22 mouse cellular contexts compared by ENCODE assay signal in the genomic region with DNA sequence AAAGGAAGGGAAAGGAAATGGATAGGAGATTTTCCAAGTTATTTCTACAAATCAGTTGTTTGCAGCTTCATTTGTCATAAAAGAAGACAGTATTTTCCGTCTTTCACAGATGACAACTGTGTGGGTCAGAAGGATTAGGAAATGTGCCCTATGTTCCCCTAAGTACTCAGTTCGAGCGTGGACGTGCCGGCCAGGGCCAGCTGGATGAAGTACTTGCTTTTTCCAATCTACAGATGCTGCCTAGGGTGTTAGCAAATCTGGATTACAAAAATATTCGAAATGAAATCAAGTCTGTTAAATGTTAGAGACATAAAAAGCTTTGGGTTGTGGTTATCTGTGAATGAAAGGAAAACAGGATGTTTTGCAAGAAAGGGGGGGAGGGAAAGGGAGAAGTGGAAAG.
"Had no signal": no experiment of that assay in that cellular context is flagged by ENCODE, and none has a peak within 500 bp of the region (broad histone marks: within the 10 kb centered on the region; RNA-seq: fewer than 3 reads in every experiment).

No protein-coding gene starts in this region.

- H3K4me1 ChIP-seq: liver, embryonic 13.5 days; liver, embryonic 15.5 days had no signal

- H3K27me3 ChIP-seq: hindbrain, embryonic 13.5 days; hindbrain, embryonic 15.5 days; kidney, embryonic 15.5 days; limb, embryonic 12.5 days; liver, embryonic 13.5 days; liver, embryonic 15.5 days had no signal

- H3K27ac ChIP-seq: hindbrain, embryonic 13.5 days; hindbrain, embryonic 15.5 days; hindbrain, postnatal 0 days; kidney, embryonic 15.5 days; kidney, postnatal 0 days; limb, embryonic 12.5 days; liver, embryonic 13.5 days; liver, embryonic 15.5 days had no signal

- DNase-seq: forebrain, postnatal 0 days; gastrocnemius, postnatal 14 days; gastrocnemius, postnatal 36 days; kidney, adult 11 months; kidney, adult 2 months; kidney, adult 9 months; kidney, postnatal 14 days; kidney, postnatal 36 days; layer of hippocampus, adult 9-11 months; layer of hippocampus, postnatal 36 days; left cerebral cortex, postnatal 4 days; liver; liver, embryonic 13.5 days had no signal

- H3K4me2 ChIP-seq: hindbrain, embryonic 13.5 days; hindbrain, embryonic 15.5 days; kidney, embryonic 15.5 days; limb, embryonic 12.5 days; liver, embryonic 11.5 days; liver, embryonic 13.5 days; liver, embryonic 15.5 days had no signal

- H3K9me3 ChIP-seq: hindbrain, embryonic 13.5 days; hindbrain, embryonic 15.5 days; kidney, embryonic 15.5 days; limb, embryonic 12.5 days; liver, embryonic 13.5 days; liver, embryonic 15.5 days had no signal

- ATAC-seq: forebrain, postnatal 0 days; hindbrain, postnatal 0 days; intestine, embryonic 16.5 days had no signal

- H3K9ac ChIP-seq: forebrain, postnatal 0 days; hindbrain, embryonic 13.5 days; hindbrain, embryonic 15.5 days; kidney, embryonic 15.5 days; limb, embryonic 12.5 days; liver, embryonic 13.5 days; liver, embryonic 15.5 days had no signal

- H3K4me3 ChIP-seq: hindbrain, embryonic 13.5 days; hindbrain, embryonic 15.5 days; kidney, embryonic 15.5 days; limb, embryonic 12.5 days; liver, embryonic 13.5 days; liver, embryonic 15.5 days had no signal

- H3K36me3 ChIP-seq: hindbrain, embryonic 13.5 days; hindbrain, embryonic 15.5 days; kidney, embryonic 15.5 days; limb, embryonic 12.5 days; liver, embryonic 13.5 days; liver, embryonic 15.5 days had no signal
